Mouse (Mus musculus): ENCODE data around the gene Plb1. TPM values are rescaled to one million over a fixed set of nuclear protein-coding genes. Genes with fewer than 3 reads are reported as not detected.

Plb1 gene
- total RNA-seq, 1 experiment from 2014 or later, result not detected

GRCm38 (mm10) chr5:32353280-32353679 lies 120.8 kb downstream of the Plb1 start:
- no peak for ATAC-seq (replicated peaks; ENCODE audit: insufficient number of reproducible peaks, low FRiP score, low TSS enrichment, poor library complexity, severe bottlenecking)

- no peak for ATAC-seq (replicated peaks; ENCODE audit: insufficient number of reproducible peaks, low FRiP score, low TSS enrichment, poor library complexity, severe bottlenecking)
Measured at GRCm38 (mm10) chr5:32360511-32360910, 128.0 kb downstream of the Plb1 start.

- ATAC-seq (replicated peaks; ENCODE audit: insufficient number of reproducible peaks, low FRiP score, low TSS enrichment, poor library complexity, severe bottlenecking), result no peak
Measured at GRCm38 (mm10) chr5:32361441-32362235, 129.1 kb downstream of the Plb1 start.

GRCm38 (mm10) chr5:32369391-32369790 lies 136.9 kb downstream of the Plb1 start:
- ATAC-seq (replicated peaks; ENCODE audit: insufficient number of reproducible peaks, low FRiP score, low TSS enrichment, poor library complexity, severe bottlenecking), result no peak

- no peak for ATAC-seq (replicated peaks; ENCODE audit: insufficient number of reproducible peaks, low FRiP score, low TSS enrichment, poor library complexity, severe bottlenecking)
Measured at GRCm38 (mm10) chr5:32371239-32371638, 138.7 kb downstream of the Plb1 start.

- ATAC-seq (replicated peaks; ENCODE audit: insufficient number of reproducible peaks, low FRiP score, low TSS enrichment, poor library complexity, severe bottlenecking), result peak; percentile 82
Measured at GRCm38 (mm10) chr5:32378546-32378945, 146.0 kb downstream of the Plb1 start.

- no peak for ATAC-seq (replicated peaks; ENCODE audit: insufficient number of reproducible peaks, low FRiP score, low TSS enrichment, poor library complexity, severe bottlenecking)
Measured at GRCm38 (mm10) chr5:32388656-32389055, 156.1 kb downstream of the Plb1 start.

GRCm38 (mm10) chr5:32390295-32390694 lies 157.8 kb downstream of the Plb1 start:
- no peak for ATAC-seq (replicated peaks; ENCODE audit: insufficient number of reproducible peaks, low FRiP score, low TSS enrichment, poor library complexity, severe bottlenecking)

- ATAC-seq (replicated peaks; ENCODE audit: insufficient number of reproducible peaks, low FRiP score, low TSS enrichment, poor library complexity, severe bottlenecking), result no peak
Measured at GRCm38 (mm10) chr5:32392281-32392680, 159.8 kb downstream of the Plb1 start.

- 0 out of 2 replicates have a peak, but pooled peaks have one; percentile 53 for ATAC-seq (replicated peaks; ENCODE audit: insufficient number of reproducible peaks, low FRiP score, low TSS enrichment, poor library complexity, severe bottlenecking)
Measured at GRCm38 (mm10) chr5:32394586-32394985, 162.1 kb downstream of the Plb1 start.

GRCm38 (mm10) chr5:32395101-32395892 lies 162.8 kb downstream of the Plb1 start:
- ATAC-seq (replicated peaks; ENCODE audit: insufficient number of reproducible peaks, low FRiP score, low TSS enrichment, poor library complexity, severe bottlenecking), result no peak

- no peak for ATAC-seq (replicated peaks; ENCODE audit: insufficient number of reproducible peaks, low FRiP score, low TSS enrichment, poor library complexity, severe bottlenecking)
Measured at GRCm38 (mm10) chr5:32397719-32398118, 165.2 kb downstream of the Plb1 start.

- ATAC-seq (replicated peaks; ENCODE audit: insufficient number of reproducible peaks, low FRiP score, low TSS enrichment, poor library complexity, severe bottlenecking), result no peak
Measured at GRCm38 (mm10) chr5:32400926-32401325, 168.4 kb downstream of the Plb1 start.

GRCm38 (mm10) chr5:32403082-32403953 lies 170.8 kb downstream of the Plb1 start:
- ATAC-seq (replicated peaks; ENCODE audit: insufficient number of reproducible peaks, low FRiP score, low TSS enrichment, poor library complexity, severe bottlenecking), result no peak

GRCm38 (mm10) chr5:32405199-32405855 lies 172.8 kb downstream of the Plb1 start:
- ATAC-seq (replicated peaks; ENCODE audit: insufficient number of reproducible peaks, low FRiP score, low TSS enrichment, poor library complexity, severe bottlenecking), result 0 out of 2 replicates have a peak, but pooled peaks have one; percentile 47

- no peak for ATAC-seq (replicated peaks; ENCODE audit: insufficient number of reproducible peaks, low FRiP score, low TSS enrichment, poor library complexity, severe bottlenecking)
Measured at GRCm38 (mm10) chr5:32408771-32409170, 176.3 kb downstream of the Plb1 start.

- no peak for ATAC-seq (replicated peaks; ENCODE audit: insufficient number of reproducible peaks, low FRiP score, low TSS enrichment, poor library complexity, severe bottlenecking)
Measured at GRCm38 (mm10) chr5:32409747-32410146, 177.2 kb downstream of the Plb1 start.

GRCm38 (mm10) chr5:32410954-32411688 lies 178.6 kb downstream of the Plb1 start:
- ATAC-seq (replicated peaks; ENCODE audit: insufficient number of reproducible peaks, low FRiP score, low TSS enrichment, poor library complexity, severe bottlenecking), result peak; percentile 71

Measured in monocyte, adult 5-6 weeks (primary cell).